Mouse (Mus musculus) gastrocnemius, postnatal 4 days (tissue): ENCODE results near the gene Pdss1. TPM values are rescaled to one million over a fixed set of nuclear protein-coding genes. Genes with fewer than 3 reads are reported as not detected.

Source experiments
- DNase-seq, 2 experiments: peaks; one replicate each; pipeline ENCODE4 v3.0.0; 2021 to 2022; ENCODE audit warnings: low spot score in 2 of 2, mixed read lengths in 2 of 2
- total RNA-seq, 2 experiments: library from RNA; stranded (reverse); gene quantifications; 2 replicates each; pipeline ENCODE4 v1.2.3; 2021

The Pdss1 gene
- total RNA-seq, 2 experiments from 2014 or later: 14.9 to 20.3 TPM

- DNase-seq: no peak
Observed at GRCm38 (mm10) chr2:22955914-22956313, 60.6 kb downstream of the Pdss1 start.

GRCm38 (mm10) chr2:22957415-22957814 is 62.1 kb downstream of the Pdss1 start:
- no peak for DNase-seq

GRCm38 (mm10) chr2:22961681-22962080 is 66.4 kb downstream of the Pdss1 start:
- DNase-seq: no peak

GRCm38 (mm10) chr2:22962242-22962641 is 66.9 kb downstream of the Pdss1 start:
- DNase-seq: no peak

GRCm38 (mm10) chr2:22962970-22963369 is 67.6 kb downstream of the Pdss1 start:
- no peak for DNase-seq

- DNase-seq: no peak
Observed at GRCm38 (mm10) chr2:22977387-22977973, 82.2 kb downstream of the Pdss1 start.

- no peak for DNase-seq
Observed at GRCm38 (mm10) chr2:22985973-22986657, 90.8 kb downstream of the Pdss1 start.

Other genes starting within 250 kb of the Pdss1 start
- 1 to 10 TPM; 6.7 to 7.3 TPM for gene Apbb1ip, start 121.4 kb upstream of the Pdss1 start, total RNA-seq
- gene Abi1, start 144.7 kb downstream of the Pdss1 start, total RNA-seq: 10 to 100 TPM; 46.1 to 47.3 TPM
- 10 to 100 TPM; 31.9 to 36.9 TPM for gene Acbd5, start 172.6 kb downstream of the Pdss1 start, total RNA-seq